Mouse (Mus musculus) limb, embryonic 14.5 days (tissue): Measurements from ENCODE around the gene Grik4. TPM values are rescaled to one million over a fixed set of nuclear protein-coding genes. Genes with fewer than 3 reads are reported as not detected.
A peak's percentile ranks its signal among the peaks of the same experiment; 100 is the strongest.

Experiments used
- ATAC-seq: fragments of 200-750 bp; cut with Nextera tagmentation; 2 replicates; pipeline ENCODE4 v1.8.0; 2017; ENCODE audit warnings: low read depth, moderate number of reproducible peaks, moderate TSS enrichment; ENCODE audit not compliant: low FRiP score
- DNase-seq: peaks from one replicate; pipeline ENCODE4 v3.0.0-alpha.2; 2015; ENCODE audit warnings: low spot score
- H3K27ac ChIP-seq: fragments of 300-500 bp; sonication (generic); replicated peaks from 2 replicates; pipeline ENCODE4 v1.5.1; 2014; ENCODE audit warnings: low read depth, mild to moderate bottlenecking, low read length, moderate library complexity, mixed read lengths
- H3K27me3 ChIP-seq: fragments of 300-500 bp; sonication (generic); 2 replicates; pipeline ENCODE4 v1.6.1; 2014; ENCODE audit warnings: low read length, mixed read lengths; ENCODE audit not compliant: control insufficient read depth, insufficient read depth
- H3K36me3 ChIP-seq: fragments of 300-500 bp; sonication (generic); 2 replicates; pipeline ENCODE4 v1.6.1; 2014; ENCODE audit warnings: mild to moderate bottlenecking, low read length, moderate library complexity, mixed read lengths; ENCODE audit not compliant: control insufficient read depth, insufficient read depth
- H3K4me1 ChIP-seq: fragments of 300-500 bp; sonication (generic); 2 replicates; pipeline ENCODE4 v1.6.1; 2014; ENCODE audit warnings: antibody characterized with exemption, low read length, mixed read lengths; ENCODE audit not compliant: control insufficient read depth, insufficient read depth
- H3K4me2 ChIP-seq: fragments of 300-500 bp; sonication (generic); replicated peaks from 2 replicates; pipeline ENCODE4 v1.6.1; 2014; ENCODE audit warnings: low read depth, mild to moderate bottlenecking, low read length, moderate library complexity; ENCODE audit not compliant: severe bottlenecking
- H3K4me3 ChIP-seq: fragments of 300-500 bp; sonication (generic); replicated peaks from 2 replicates; pipeline ENCODE4 v1.5.1; 2014; ENCODE audit warnings: low read length
- H3K9ac ChIP-seq: fragments of 300-500 bp; sonication (generic); 2 replicates; pipeline ENCODE4 v1.6.1; 2014; ENCODE audit warnings: mild to moderate bottlenecking, low read depth, low read length, moderate library complexity; ENCODE audit not compliant: severe bottlenecking
- H3K9me3 ChIP-seq: fragments of 300-500 bp; sonication (generic); 2 replicates; pipeline ENCODE4 v1.6.1; 2016; ENCODE audit warnings: low read length; ENCODE audit not compliant: control insufficient read depth
- POLR2A ChIP-seq: fragments of 200-500 bp; IDR thresholded peaks from 2 replicates; pipeline ENCODE4 v1.8.0; 2012; ENCODE audit warnings: inconsistent platforms, mild to moderate bottlenecking, moderate library complexity, borderline replicate concordance; ENCODE audit not compliant: insufficient read depth, insufficient read length; ENCODE audit errors: extremely low read depth
- WGBS: fragments of 180-500 bp; shearing (Covaris S2); extraction: QIAGEN DNeasy Blood & Tissue Kit; methylation state at CpG from one replicate; pipeline ENCODE4 v1.1.7; 2014; 5-methylcytosine and 5-hydroxymethylcytosine counted together
- polyA plus RNA-seq, 2 experiments: library from polyadenylated mRNA; depleted of rRNA in 1 of 2; stranded (reverse) in 1 of 2; unstranded in 1 of 2; fragments of >200 nt; fragmentation: Nextera tagmentation in 1 of 2; extraction: Ambion mirVana in 1 of 2; gene quantifications; 2 replicates each; pipeline versions ENCODE4 v1.2.1 to v1.2.3; 2012 to 2014

Grik4 gene
- polyA plus RNA-seq, 2 experiments: 0.85 to 2.4 TPM

DNA sequence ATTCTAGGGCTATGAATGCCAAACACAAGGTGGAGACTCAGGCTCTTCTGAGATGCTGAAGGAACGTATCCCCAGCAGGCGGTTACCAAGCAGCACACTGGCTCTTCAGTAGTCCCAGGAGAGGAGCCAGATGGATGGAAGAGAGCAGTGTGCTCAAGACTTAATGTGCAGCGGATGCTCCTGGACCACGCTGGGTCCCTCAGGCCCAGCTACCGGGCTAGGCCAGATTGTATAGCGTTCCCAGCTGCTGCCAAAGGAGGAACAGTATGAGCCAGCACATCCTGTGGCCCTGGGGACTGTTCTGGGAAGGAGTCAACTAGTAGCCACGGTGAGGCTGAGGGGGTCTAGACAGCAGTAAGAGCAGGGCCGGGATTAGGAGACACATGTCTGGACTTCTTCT, 251.3 kb downstream of the Grik4 start:
- no peak for ATAC-seq
- Histone ChIP-seq H3K4me2 (no peak overlapping the region), H3K4me1 (no peaks in the 10 kb centered on the region), H3K27ac (no peak overlapping the region), H3K9me3 (no peaks in the 10 kb centered on the region), H3K9ac (no peak overlapping the region), H3K27me3 (no peaks in the 10 kb centered on the region), H3K4me3 (no peak overlapping the region), H3K36me3 (no peaks in the 10 kb centered on the region)
- no peak for TF ChIP-seq POLR2A
- no peak for DNase-seq
- 76% methylated on average over 8 of the region's 8 CpGs for WGBS

DNA sequence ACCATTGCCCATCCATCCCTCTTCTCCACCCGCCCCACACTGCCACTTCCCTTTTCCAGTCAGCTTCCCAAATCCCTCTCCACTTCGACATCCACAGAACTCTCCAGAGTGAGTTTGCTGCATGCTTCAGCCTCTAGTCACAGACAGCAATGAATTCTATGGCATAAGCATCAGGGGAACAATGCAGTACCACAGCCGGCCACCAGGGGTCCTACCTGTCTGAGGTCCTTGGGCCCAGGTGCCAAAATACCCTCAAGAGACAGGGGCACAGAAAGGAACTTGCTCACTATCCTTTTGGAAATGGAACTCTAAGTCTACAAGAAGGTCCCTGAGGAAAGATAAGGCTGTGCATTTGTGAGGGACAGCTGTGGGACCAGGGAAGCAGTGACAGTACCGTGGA, 256.1 kb downstream of the Grik4 start:
- H3K9me3 ChIP-seq: no peaks in the 10 kb centered on the region
- 27% methylated on average over 4 of the region's 4 CpGs for WGBS
- no peak for ATAC-seq
- H3K27ac ChIP-seq: no peak overlapping the region
- H3K9ac ChIP-seq: no peak overlapping the region
- H3K36me3 ChIP-seq: no peaks in the 10 kb centered on the region
- H3K4me1 ChIP-seq: no peaks in the 10 kb centered on the region
- no peaks in the 10 kb centered on the region for H3K27me3 ChIP-seq
- no peak for TF ChIP-seq POLR2A
- no peak overlapping the region for H3K4me3 ChIP-seq
- H3K4me2 ChIP-seq: no peak overlapping the region
- DNase-seq: no peak

- Histone ChIP-seq H3K36me3 (no peaks in the 10 kb centered on the region), H3K9me3 (no peaks in the 10 kb centered on the region), H3K27me3 (no peaks in the 10 kb centered on the region), H3K4me2 (no peak overlapping the region), H3K9ac (no peak overlapping the region), H3K27ac (no peak overlapping the region), H3K4me1 (no peaks in the 10 kb centered on the region), H3K4me3 (no peak overlapping the region)
- WGBS: 90% methylated on average over 5 of the region's 5 CpGs
- no peak for DNase-seq
- ATAC-seq: no peak
- no peak for TF ChIP-seq POLR2A
These were observed 258.2 kb downstream of the Grik4 start for GRCm38 (mm10) chr9:42686104-42686503.

DNA sequence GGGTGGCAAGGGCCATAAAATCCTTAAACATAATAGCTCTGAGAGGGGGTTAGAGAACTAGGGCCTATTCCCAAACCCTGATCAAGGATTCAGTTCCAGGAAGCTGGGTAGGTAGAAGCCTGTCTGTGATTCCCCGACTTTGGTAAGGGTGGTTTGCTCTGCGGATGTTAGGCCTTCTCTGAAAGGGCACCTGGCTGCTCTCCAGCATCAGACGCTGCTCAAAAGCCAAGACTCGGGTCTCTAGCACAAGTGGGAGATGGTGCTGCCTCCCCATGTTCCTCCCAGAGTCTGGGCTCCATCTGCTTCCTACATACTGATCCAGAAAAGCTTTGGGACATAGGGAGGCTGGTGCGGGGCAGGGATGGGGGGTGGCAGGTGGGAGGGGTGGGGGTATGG, 270.3 kb downstream of the Grik4 start:
- 0 out of 2 replicates have a peak overlapping the region, but pooled peaks have one; percentile 21 for H3K9ac ChIP-seq
- no peak overlapping the region for H3K27ac ChIP-seq
- no peak overlapping the region for H3K4me3 ChIP-seq
- H3K4me2 ChIP-seq: no peak overlapping the region
- peaks cover 14% of the 10 kb centered on the region for H3K4me1 ChIP-seq
- no peaks in the 10 kb centered on the region for H3K36me3 ChIP-seq
- H3K9me3 ChIP-seq: no peaks in the 10 kb centered on the region
- ATAC-seq (no peak), DNase-seq (no peak)
- no peak for TF ChIP-seq POLR2A
- no peaks in the 10 kb centered on the region for H3K27me3 ChIP-seq
- 27% methylated on average over 5 of the region's 5 CpGs for WGBS

DNA sequence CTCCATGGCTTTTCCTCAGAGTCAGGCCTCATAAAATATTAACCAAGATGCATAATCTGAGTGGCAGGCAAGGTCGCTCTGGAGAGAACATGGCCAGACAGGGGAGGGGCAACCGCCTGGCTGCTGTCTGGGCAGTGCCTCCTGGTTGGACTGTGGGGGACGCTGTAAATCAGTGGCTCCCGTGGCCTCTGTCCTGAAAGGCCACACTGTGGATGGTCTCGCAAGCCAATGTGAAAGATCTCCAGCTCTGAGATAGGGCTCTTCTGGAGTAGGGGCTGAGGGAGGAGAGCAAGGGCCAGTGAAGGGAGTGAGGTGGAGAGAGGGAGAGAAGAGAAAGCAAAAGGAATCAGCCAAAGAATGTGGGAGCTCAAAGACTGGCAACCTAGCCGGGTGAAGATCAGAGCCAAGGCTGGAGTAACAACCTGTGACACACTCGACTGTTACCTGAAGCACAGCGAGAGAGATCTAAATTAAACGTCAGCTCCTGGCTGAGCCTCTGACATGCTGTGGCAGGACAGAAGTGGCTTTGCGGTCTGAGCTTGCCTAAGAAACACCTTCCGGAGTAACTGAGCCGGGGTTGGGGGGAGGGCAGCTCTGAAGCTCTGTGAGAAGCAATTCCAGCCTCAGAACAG, 270.8 kb downstream of the Grik4 start:
- Histone ChIP-seq H3K9me3 (no peaks in the 10 kb centered on the region), H3K9ac (peak overlapping the region; percentile 21; the same call in 1 of the 2 replicates), H3K36me3 (no peaks in the 10 kb centered on the region), H3K4me1 (peaks cover 14% of the 10 kb centered on the region), H3K27ac (peak overlapping the region; percentile 44; the same call in 1 of the 2 replicates), H3K27me3 (no peaks in the 10 kb centered on the region), H3K4me2 (no peak overlapping the region), H3K4me3 (no peak overlapping the region)
- no peak for TF ChIP-seq POLR2A
- 18% methylated on average over 12 of the region's 12 CpGs for WGBS
- ATAC-seq (no peak), DNase-seq (peak; percentile 57)

DNA sequence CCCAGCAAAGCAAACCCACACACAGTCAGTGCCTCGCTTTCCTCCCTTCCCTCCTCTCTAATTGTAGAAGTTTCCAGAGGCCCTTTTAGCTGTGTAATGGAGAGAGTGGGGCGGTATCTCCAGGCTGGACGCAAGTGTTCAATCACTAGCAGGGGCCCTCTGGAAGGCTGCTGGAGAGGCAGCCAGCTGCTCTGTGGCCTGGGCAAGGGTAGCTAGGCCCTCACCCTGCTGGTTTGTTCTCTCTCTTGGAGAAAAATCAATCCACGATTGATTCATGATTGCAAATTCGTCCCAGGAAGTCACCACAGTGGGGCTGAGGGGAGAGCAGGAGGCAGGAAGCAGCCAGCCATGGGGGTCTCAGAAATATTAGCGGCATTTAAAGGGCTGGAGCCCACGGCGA, 271.3 kb downstream of the Grik4 start:
- no peak for TF ChIP-seq POLR2A
- Histone ChIP-seq H3K9ac (0 out of 2 replicates have a peak overlapping the region, but pooled peaks have one; percentile 21), H3K36me3 (no peaks in the 10 kb centered on the region), H3K9me3 (no peaks in the 10 kb centered on the region), H3K4me2 (no peak overlapping the region), H3K4me1 (peaks cover 14% of the 10 kb centered on the region), H3K27ac (0 out of 2 replicates have a peak overlapping the region, but pooled peaks have one; percentile 44), H3K27me3 (no peaks in the 10 kb centered on the region), H3K4me3 (no peak overlapping the region)
- ATAC-seq: no peak
- no peak for DNase-seq
- WGBS: 32% methylated on average over 8 of the region's 8 CpGs
